Mouse (Mus musculus): Measurements from ENCODE around the gene Hdgfl2. TPM values are rescaled to one million over a fixed set of nuclear protein-coding genes. Genes with fewer than 3 reads are reported as not detected.
A peak's percentile ranks its signal among the peaks of the same experiment; 100 is the strongest.

Hdgfl2 gene
- polyA plus RNA-seq, 1 experiment from 2014 or later = 96.5 TPM

DNA sequence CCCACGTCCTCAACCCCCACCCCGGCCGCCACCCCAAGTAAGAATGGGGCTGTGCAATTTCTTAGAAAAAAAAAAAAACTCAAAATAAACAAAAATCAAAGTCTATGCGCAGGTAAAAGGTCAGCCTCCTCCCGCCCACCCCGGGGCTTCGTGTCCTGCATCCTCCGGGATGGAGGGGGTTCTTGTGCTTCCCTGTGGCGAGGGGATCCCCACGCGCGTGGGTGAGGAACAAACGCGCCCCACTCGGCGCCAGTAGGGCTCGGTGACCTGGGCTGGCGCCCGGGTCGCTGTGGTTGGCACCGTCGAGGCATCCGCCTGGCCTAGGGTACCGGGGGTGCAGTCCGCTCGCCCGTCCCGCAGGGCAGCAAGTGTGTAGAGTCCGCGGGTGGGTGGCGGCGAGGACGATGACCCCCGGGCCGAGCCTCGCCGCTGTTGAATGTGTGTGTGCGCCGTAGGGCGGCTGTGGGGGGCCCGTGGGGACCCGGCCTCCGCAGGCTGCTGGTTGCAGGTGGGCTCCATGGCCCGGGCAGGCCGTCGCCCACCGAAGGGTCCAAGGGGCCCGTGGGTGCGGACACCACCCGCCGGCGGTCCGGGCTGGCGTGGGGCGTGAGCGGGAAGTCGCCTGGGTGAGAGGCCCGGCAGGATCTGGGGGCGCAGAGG lies 44.4 kb downstream of the Hdgfl2 start:
- Histone ChIP-seq H3K27me3 (ENCODE audit: control insufficient read depth, insufficient read depth, low read length) (peaks cover 29% of the 10 kb centered on the region), H3K4me2 (replicated peaks; ENCODE audit: low read depth, low read length) (peak overlapping the region; percentile 83), H3K9ac (replicated peaks; ENCODE audit: low read depth, low read length) (peak overlapping the region; percentile 33; the same call in 1 of the 2 replicates), H3K27ac (ENCODE audit: low read length) (no peak overlapping the region), H3K9me3 (ENCODE audit: control insufficient read depth, low read depth, low read length) (peaks cover 10% of the 10 kb centered on the region), H3K4me3 (ENCODE audit: low read depth, low read length) (peak overlapping the region; percentile 38), H3K36me3 (ENCODE audit: control insufficient read depth, insufficient read depth, low read length) (no peaks in the 10 kb centered on the region), H3K4me1 (ENCODE audit: control insufficient read depth, insufficient read depth, low read length) (peaks cover 3% of the 10 kb centered on the region; the same call in 1 of the 2 replicates)
- ATAC-seq (ENCODE audit: insufficient number of reproducible peaks, insufficient read depth, low FRiP score, low read depth) = no peak
- WGBS = 37% methylated on average over 58 of the region's 59 CpGs

DNA sequence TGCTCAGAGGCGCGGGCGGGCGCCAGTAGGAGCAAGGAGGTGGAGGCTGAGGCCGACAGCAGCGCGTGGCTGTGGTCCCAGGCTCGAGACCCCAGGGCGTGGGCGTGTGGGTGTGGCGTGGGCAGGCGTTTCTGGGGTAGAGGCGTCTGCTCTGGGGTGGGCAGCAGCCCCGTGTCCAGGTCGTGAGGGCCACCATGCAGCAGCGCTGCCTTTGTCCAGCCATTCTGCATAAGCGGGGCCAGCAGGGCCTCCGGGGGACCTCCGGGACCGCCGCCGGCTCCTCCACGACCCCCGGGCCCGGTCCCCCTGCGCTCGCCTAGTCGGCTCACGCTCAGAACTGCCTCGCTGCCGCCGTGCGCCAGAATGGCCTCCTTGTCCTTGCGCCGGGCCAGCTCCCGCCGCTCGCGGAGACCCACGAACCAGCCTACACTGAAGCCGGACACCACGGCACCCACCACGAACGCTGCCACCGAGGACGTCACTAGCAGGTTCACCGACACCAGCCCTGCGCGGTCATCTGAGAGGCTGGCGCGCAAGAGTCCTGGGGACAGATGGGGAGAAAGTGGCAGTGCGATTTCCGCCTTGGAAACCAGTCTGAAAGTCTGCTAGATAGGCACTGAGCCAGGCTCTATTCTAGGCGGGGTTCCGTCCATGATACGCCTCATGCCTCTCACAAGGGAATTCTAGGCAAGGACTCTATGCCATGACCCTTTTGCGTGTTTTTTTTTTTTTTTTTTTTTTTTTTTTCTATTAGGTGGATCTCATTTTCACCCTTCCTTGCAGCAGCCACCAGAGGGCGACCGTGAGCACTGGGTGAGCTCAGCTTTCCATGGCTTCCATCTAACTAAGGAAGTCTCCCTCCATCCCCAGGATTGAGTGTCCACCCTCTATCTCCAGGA lies 45.2 kb downstream of the Hdgfl2 start:
- Histone ChIP-seq H3K4me3 (ENCODE audit: low read depth, low read length) (peak overlapping the region; percentile 38), H3K27ac (ENCODE audit: low read length) (no peak overlapping the region), H3K9me3 (ENCODE audit: control insufficient read depth, low read depth, low read length) (peaks cover 10% of the 10 kb centered on the region), H3K4me1 (ENCODE audit: control insufficient read depth, insufficient read depth, low read length) (peaks cover 3% of the 10 kb centered on the region; the same call in 1 of the 2 replicates), H3K9ac (replicated peaks; ENCODE audit: low read depth, low read length) (peak overlapping the region; percentile 33), H3K36me3 (ENCODE audit: control insufficient read depth, insufficient read depth, low read length) (no peaks in the 10 kb centered on the region), H3K27me3 (ENCODE audit: control insufficient read depth, insufficient read depth, low read length) (peaks cover 27% of the 10 kb centered on the region), H3K4me2 (replicated peaks; ENCODE audit: low read depth, low read length) (peak overlapping the region; percentile 83)
- 9% methylated on average over 58 of the region's 59 CpGs for WGBS
- no peak; the same call in 1 of the 2 replicates for ATAC-seq (ENCODE audit: insufficient number of reproducible peaks, insufficient read depth, low FRiP score, low read depth)

DNA sequence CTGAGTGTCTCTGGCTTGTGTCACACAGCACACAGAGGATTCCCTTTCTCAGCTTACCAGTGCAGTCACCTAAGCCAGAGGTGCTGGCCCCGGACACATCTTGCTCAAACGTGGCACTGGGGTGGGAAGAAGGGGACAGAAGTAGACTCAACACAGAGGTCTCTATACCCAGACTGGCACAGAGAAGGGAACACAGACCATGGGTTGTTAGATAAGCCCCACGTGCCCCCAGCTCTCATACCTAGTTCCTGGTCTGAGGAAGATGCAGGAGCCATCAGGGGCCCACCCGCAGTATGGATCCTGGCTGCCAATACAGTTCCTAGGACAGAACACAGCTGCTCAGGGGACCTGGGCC lies 45.8 kb downstream of the Hdgfl2 start:
- Histone ChIP-seq H3K36me3 (ENCODE audit: control insufficient read depth, insufficient read depth, low read length) (no peaks in the 10 kb centered on the region), H3K27me3 (ENCODE audit: control insufficient read depth, insufficient read depth, low read length) (peaks cover 21% of the 10 kb centered on the region), H3K9ac (replicated peaks; ENCODE audit: low read depth, low read length) (no peak overlapping the region), H3K9me3 (ENCODE audit: control insufficient read depth, low read depth, low read length) (peaks cover 10% of the 10 kb centered on the region), H3K27ac (ENCODE audit: low read length) (no peak overlapping the region), H3K4me3 (ENCODE audit: low read depth, low read length) (no peak overlapping the region), H3K4me2 (replicated peaks; ENCODE audit: low read depth, low read length) (no peak overlapping the region), H3K4me1 (ENCODE audit: control insufficient read depth, insufficient read depth, low read length) (no peaks in the 10 kb centered on the region)
- WGBS = 80% methylated on average over 4 of the region's 4 CpGs
- no peak for ATAC-seq (ENCODE audit: insufficient number of reproducible peaks, insufficient read depth, low FRiP score, low read depth)

DNA sequence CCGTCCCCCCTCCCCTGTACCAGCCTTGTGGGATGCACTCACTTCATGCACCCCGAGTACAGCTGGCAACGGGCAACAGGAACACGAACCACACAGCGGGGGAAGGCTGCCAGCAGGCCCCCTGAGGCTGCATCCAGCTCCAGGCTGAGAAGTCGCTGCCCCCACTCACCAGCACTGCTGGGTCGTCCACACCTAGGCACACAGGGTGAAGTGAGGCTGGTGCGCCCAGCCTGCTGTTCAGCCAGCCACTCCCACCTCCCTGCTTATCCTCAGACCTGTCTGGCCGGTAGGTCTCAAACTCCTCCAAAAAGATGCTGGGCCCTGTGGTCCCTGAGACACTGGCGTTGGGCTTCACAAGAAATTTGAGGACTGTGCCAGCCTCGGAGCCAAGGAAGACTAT lies 46.7 kb downstream of the Hdgfl2 start:
- no peak overlapping the region for H3K9ac ChIP-seq (replicated peaks; ENCODE audit: low read depth, low read length)
- no peaks in the 10 kb centered on the region for H3K36me3 ChIP-seq (ENCODE audit: control insufficient read depth, insufficient read depth, low read length)
- no peaks in the 10 kb centered on the region for H3K4me1 ChIP-seq (ENCODE audit: control insufficient read depth, insufficient read depth, low read length)
- H3K4me2 ChIP-seq (replicated peaks; ENCODE audit: low read depth, low read length) = no peak overlapping the region
- H3K27me3 ChIP-seq (ENCODE audit: control insufficient read depth, insufficient read depth, low read length) = peaks cover 11% of the 10 kb centered on the region
- no peak overlapping the region for H3K27ac ChIP-seq (ENCODE audit: low read length)
- H3K4me3 ChIP-seq (ENCODE audit: low read depth, low read length) = no peak overlapping the region
- H3K9me3 ChIP-seq (ENCODE audit: control insufficient read depth, low read depth, low read length) = peaks cover 10% of the 10 kb centered on the region
- WGBS = 78% methylated on average over 11 of the region's 11 CpGs
- ATAC-seq (ENCODE audit: insufficient number of reproducible peaks, insufficient read depth, low FRiP score, low read depth) = no peak

DNA sequence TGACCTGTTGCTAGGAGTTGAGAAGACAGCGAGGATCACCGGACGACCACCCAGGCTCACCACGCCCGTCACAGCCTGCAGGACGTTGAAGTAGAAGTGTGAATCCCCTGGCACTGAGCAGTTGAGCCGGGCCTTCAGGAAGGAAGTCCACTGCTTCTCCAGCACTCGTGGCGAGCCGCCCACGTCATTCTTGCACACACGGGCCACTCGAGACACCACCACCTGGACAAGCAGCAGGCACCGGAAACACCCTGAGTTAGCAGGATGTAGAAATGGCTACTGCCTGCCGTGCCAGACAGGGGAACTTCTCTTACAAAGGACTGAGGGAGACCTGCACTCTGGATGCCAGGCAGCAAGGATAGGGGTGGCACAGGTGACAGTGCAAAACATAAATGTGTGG lies 48.8 kb downstream of the Hdgfl2 start:
- Histone ChIP-seq H3K27me3 (ENCODE audit: control insufficient read depth, insufficient read depth, low read length) (peaks cover 5% of the 10 kb centered on the region), H3K27ac (ENCODE audit: low read length) (no peak overlapping the region), H3K36me3 (ENCODE audit: control insufficient read depth, insufficient read depth, low read length) (no peaks in the 10 kb centered on the region), H3K9me3 (ENCODE audit: control insufficient read depth, low read depth, low read length) (no peaks in the 10 kb centered on the region), H3K4me1 (ENCODE audit: control insufficient read depth, insufficient read depth, low read length) (no peaks in the 10 kb centered on the region), H3K4me2 (replicated peaks; ENCODE audit: low read depth, low read length) (no peak overlapping the region), H3K4me3 (ENCODE audit: low read depth, low read length) (no peak overlapping the region), H3K9ac (replicated peaks; ENCODE audit: low read depth, low read length) (no peak overlapping the region)
- no peak for ATAC-seq (ENCODE audit: insufficient number of reproducible peaks, insufficient read depth, low FRiP score, low read depth)
- 79% methylated on average over 15 of the region's 15 CpGs for WGBS

DNA sequence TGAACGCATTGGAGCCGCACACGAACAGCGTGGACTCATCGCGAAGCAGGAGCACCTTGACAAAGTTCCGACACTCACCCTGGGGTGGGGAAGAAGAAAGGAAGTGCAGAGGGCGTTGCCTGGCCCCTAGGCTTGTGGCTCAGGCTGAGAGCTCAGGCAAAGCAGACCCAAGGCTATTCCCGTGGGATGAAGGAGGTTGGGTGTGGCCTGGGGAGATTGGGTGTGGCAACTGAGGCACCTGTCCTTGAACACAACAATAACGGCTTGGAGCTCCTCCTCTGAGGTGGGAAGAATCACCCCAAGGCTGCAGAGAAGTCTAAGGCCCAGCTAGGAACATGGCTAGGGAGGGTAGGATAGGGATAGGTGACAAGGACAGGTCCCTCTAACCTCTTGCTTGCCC lies 51.7 kb downstream of the Hdgfl2 start:
- ATAC-seq (ENCODE audit: insufficient number of reproducible peaks, insufficient read depth, low FRiP score, low read depth) = no peak
- WGBS = 94% methylated on average over 10 of the region's 10 CpGs
- no peak overlapping the region for H3K9ac ChIP-seq (replicated peaks; ENCODE audit: low read depth, low read length)
- H3K4me1 ChIP-seq (ENCODE audit: control insufficient read depth, insufficient read depth, low read length) = peaks cover 10% of the 10 kb centered on the region; the same call in 1 of the 2 replicates
- no peaks in the 10 kb centered on the region for H3K36me3 ChIP-seq (ENCODE audit: control insufficient read depth, insufficient read depth, low read length)
- no peak overlapping the region for H3K4me3 ChIP-seq (ENCODE audit: low read depth, low read length)
- no peaks in the 10 kb centered on the region for H3K27me3 ChIP-seq (ENCODE audit: control insufficient read depth, insufficient read depth, low read length)
- no peak overlapping the region for H3K27ac ChIP-seq (ENCODE audit: low read length)
- no peaks in the 10 kb centered on the region for H3K9me3 ChIP-seq (ENCODE audit: control insufficient read depth, low read depth, low read length)
- H3K4me2 ChIP-seq (replicated peaks; ENCODE audit: low read depth, low read length) = no peak overlapping the region

DNA sequence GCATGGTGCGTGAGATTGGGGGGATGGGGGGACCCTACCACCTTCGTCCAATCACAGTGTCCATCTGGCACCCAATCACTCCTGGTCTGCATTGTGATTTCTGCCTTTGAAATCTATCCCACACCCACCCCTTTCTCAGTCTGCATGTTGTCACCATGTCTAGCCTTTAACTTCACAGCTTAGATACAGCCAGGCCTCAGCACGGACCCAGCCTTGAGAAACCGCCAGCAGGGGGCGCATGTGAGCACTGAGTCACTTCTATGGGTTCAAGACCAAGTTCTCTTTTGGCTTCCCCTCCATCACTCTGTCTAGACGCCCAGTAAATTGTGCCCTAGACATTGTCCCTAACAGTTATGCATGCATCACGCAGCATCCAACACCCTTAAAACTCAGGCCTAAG lies 52.4 kb downstream of the Hdgfl2 start:
- no peak overlapping the region for H3K4me2 ChIP-seq (replicated peaks; ENCODE audit: low read depth, low read length)
- no peak overlapping the region for H3K27ac ChIP-seq (ENCODE audit: low read length)
- no peak overlapping the region for H3K4me3 ChIP-seq (ENCODE audit: low read depth, low read length)
- peaks cover 10% of the 10 kb centered on the region; the same call in 1 of the 2 replicates for H3K4me1 ChIP-seq (ENCODE audit: control insufficient read depth, insufficient read depth, low read length)
- no peak for ATAC-seq (ENCODE audit: insufficient number of reproducible peaks, insufficient read depth, low FRiP score, low read depth)
- H3K27me3 ChIP-seq (ENCODE audit: control insufficient read depth, insufficient read depth, low read length) = no peaks in the 10 kb centered on the region
- 42% methylated on average over 7 of the region's 7 CpGs for WGBS
- no peaks in the 10 kb centered on the region for H3K9me3 ChIP-seq (ENCODE audit: control insufficient read depth, low read depth, low read length)
- H3K36me3 ChIP-seq (ENCODE audit: control insufficient read depth, insufficient read depth, low read length) = no peaks in the 10 kb centered on the region
- H3K9ac ChIP-seq (replicated peaks; ENCODE audit: low read depth, low read length) = no peak overlapping the region

DNA sequence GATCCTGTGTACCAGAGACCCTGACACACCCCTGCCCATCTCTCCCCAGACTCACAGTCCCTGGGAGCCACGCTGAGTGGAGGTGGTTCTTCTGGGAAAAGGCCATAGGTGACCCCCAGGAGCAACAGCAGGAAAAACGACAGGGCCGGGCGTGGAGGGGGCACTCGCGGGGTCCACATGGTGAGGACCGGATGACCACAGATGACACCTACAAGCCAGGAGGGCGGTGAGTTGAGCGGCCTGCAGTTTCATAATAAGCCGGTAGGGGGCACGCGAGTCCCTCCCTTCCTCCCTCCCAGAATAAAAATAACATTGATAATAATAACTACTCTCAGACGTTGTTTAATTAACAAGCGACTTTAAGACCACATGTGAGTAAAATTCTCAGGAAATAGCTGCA lies 53.2 kb downstream of the Hdgfl2 start:
- H3K27ac ChIP-seq (ENCODE audit: low read length) = no peak overlapping the region
- peaks cover 10% of the 10 kb centered on the region; the same call in 1 of the 2 replicates for H3K4me1 ChIP-seq (ENCODE audit: control insufficient read depth, insufficient read depth, low read length)
- no peak overlapping the region for H3K4me3 ChIP-seq (ENCODE audit: low read depth, low read length)
- no peak overlapping the region for H3K9ac ChIP-seq (replicated peaks; ENCODE audit: low read depth, low read length)
- H3K27me3 ChIP-seq (ENCODE audit: control insufficient read depth, insufficient read depth, low read length) = no peaks in the 10 kb centered on the region
- H3K4me2 ChIP-seq (replicated peaks; ENCODE audit: low read depth, low read length) = no peak overlapping the region
- no peaks in the 10 kb centered on the region for H3K36me3 ChIP-seq (ENCODE audit: control insufficient read depth, insufficient read depth, low read length)
- H3K9me3 ChIP-seq (ENCODE audit: control insufficient read depth, low read depth, low read length) = no peaks in the 10 kb centered on the region
- 6% methylated on average over 14 of the region's 14 CpGs for WGBS
- ATAC-seq (ENCODE audit: insufficient number of reproducible peaks, insufficient read depth, low FRiP score, low read depth) = no peak
